Mouse (Mus musculus) gonadal fat pad, adult 2 months (tissue): ENCODE measurements around the gene Olfr710. TPM values are rescaled to one million over a fixed set of nuclear protein-coding genes. Genes with fewer than 3 reads are reported as not detected.
"Not testable (repeated sequence)": the region's sequence is repeated elsewhere in the genome, so short reads cannot be mapped to it uniquely, and the experiment has no call there.

ENCODE experiments used
- DNase-seq: peaks from one replicate; pipeline ENCODE4 v3.0.0-alpha.2; 2012; ENCODE audit warnings: low read depth
- polyA plus RNA-seq: library from polyadenylated mRNA; depleted of rRNA; stranded (reverse); fragments of >200 nt; gene quantifications from 2 replicates; pipeline ENCODE4 v1.2.3, GENCODE M21; 2012; rRNA removed

Gene Olfr710
- not detected in 2 replicates for polyA plus RNA-seq

DNA sequence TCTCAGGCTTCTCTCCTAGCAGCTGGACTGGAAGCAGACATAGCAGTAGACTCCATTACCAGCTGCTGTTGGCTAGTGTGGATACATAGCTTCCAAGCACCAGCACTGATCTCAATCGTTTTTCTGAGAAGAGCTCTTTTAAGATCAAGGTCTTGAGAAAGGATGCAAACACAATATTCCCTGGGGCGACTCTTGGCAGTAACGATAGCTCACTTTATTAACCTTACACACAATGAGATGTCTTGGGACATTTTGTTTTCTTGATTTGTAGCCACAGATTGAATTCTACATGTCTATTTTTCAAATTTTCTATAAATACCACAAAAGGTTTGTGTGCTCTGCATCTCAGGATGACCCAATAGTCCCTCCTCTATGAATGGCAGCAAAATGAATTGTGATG, at the start of gene Olfr710:
Gene Olfr710, minus strand, starts transcription at position 101 of the 400 bp plus-strand sequence.
- DNase-seq = no peak

DNA sequence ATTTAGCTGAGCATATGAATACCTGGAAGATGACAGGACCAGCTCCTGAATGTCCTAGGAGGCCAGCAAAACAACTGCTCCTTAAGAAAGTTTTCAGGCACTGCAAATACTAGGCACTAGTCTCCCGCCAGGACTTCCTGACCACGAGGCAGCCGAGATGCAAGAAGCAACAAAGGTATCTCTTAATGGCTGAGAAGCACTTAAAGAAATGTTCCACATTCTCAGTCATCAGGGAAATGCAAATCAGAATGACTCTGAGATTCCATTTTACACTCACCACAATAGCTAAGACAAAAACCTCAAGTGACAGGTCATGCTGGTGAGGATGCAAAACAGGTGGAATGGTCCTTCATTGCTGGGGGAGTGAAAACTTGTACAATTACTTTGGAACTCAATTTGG, 37.1 kb upstream of the Olfr710 start:
- DNase-seq = no peak

DNA sequence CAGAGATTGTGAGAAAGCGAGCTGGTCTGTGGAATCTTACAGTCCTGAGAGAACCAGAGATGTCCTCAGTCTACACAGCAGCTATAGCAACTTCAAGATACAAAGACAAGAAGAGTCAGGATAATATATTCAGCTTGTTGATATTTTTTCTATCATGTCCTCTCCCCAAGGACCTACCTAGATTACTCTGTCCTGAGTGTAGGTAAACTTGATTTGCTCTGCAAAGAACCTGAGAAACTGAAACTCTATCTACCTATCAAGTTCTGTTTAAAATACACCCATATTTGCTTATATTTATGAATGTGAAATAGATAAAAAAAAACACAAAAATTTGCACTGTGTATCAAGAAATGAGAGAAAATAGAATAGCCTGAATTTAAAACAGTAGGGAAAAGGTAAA, 27.2 kb upstream of the Olfr710 start, which contains the start of gene Olfr711:
Gene Olfr711, minus strand, starts transcription at position 101 of the 400 bp plus-strand sequence.
- DNase-seq = no peak

DNA sequence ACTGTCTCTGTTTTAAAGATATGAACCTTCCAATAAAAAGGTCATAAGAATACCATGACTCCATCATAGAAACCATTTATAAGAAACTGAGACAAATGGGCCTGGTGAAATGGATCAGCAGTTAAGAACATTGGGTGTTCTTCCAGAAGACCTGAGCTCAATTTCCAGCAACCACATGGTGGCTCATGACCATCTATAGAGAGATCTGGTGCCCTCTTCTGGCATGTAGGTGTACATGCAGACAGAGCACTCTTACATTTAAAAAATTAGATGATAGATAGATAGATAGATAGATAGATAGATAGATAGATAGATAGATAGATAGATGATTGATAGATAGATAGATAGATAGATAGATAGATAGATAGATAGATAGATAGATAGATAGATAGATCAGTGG, 19.4 kb upstream of the Olfr710 start:
- DNase-seq = not testable (repeated sequence)

DNA sequence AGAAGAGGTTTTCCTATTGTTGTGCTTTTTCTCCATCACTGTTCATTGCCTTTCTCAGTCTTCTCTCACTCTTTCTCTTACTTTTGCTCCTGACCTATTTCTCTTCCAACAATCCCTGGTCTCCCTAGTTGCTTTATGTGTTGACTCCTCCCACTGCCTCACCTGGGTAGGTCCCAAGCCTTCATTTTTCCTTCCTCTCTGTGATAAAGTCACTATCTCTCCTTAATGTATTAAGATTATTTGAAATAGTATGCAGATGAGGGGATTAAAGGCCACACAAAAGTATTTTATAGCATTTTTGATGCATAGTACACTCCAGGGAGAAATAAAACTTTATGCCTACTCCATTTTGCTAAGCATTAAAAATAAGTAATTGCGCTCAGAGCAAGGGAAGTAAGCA, 15.7 kb upstream of the Olfr710 start, which contains the start of gene Olfr6:
Gene Olfr6, minus strand, starts transcription at position 101 of the 400 bp plus-strand sequence.
- DNase-seq = no peak

DNA sequence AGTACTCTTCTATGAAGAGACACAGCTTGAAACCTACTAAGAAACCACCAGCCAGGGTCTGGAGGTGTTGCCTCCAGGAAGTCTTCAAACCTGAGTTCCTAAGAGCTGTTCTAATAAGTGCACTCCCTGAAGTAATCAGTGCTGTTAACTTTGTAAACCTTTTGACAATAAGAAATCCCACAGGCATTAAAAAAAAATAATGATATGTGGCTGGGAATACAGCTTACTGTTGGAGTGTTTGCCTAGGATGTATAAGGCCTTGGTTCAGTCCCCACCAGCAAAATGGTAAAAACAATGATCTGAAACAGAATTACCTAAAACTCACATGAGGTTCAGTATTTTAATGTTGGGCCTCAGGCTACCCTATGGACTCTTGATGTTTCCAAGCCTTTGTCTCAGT, 16.0 kb downstream of the Olfr710 start, which contains the start of gene Olfr709-ps1:
Gene Olfr709-ps1, minus strand, starts transcription at position 101 of the 400 bp plus-strand sequence.
- DNase-seq = no peak

DNA sequence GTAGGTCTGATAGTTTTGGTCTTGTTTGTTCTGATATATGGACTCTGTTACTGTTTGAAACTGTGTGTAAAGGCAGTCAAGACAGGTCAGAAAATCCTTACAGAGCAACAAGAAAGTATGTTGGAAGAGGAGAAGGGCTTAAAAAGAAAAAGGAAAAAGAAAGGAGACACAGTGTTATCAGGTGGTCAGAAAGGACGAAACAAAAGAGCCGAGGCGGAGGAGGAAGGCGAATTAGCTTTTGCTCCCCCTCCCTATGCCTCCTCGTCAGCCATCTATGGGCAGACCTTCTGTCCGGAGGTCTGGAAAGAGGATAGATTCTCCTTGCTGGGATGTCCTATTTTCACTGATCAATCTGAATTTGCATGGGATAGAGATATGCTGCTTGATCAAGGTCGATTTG, 27.2 kb downstream of the Olfr710 start:
- DNase-seq = not testable (repeated sequence)

DNA sequence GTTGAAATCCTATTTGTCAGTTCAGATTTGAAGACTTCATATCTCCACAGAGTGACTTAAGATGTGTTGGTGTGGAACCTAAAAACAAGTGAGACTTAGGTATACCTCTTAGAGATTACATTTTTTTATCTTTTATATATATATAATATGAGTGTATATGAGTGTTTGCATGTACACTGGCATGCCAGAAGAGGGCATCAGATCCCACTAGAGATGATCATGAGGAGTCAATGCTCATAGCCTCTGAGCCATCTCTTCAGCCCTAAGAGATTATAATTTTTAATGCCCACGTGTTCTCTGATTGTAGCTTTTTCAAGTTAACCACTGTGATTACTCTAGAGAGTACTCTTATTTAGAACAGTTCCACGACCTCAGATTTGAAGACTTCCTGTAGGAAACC, 40.4 kb downstream of the Olfr710 start, which contains the start of gene Olfr1532-ps1:
Gene Olfr1532-ps1, plus strand, starts transcription at position 326 of the 400 bp plus-strand sequence.
- no peak for DNase-seq

DNA sequence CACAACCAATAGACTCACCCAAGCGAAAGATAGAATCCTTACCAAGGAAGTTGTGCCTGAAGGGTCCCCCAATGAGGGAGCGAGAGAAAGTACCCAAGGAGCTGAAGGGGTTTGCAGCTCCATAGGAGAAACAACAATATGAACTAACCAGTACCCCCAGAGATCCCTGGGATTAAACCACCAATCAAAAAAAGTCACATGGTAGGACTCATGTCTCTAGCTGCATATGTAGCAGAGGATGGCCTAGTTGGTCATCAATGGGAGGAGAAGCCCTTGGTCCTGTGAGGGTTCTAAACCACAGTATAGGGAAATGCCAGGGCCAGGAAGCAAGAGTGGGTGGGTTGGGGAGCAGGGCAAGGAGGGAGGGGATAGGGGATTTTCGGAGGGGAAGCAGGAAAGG, 47.0 kb downstream of the Olfr710 start, which contains the start of gene Olfr707:
Gene Olfr707, minus strand, starts transcription at position 101 of the 400 bp plus-strand sequence.
- DNase-seq = not testable (repeated sequence)

Other genes starting within 250 kb of the Olfr710 start
- gene Olfr695, start 231.9 kb downstream of the Olfr710 start, polyA plus RNA-seq = not detected in 2 replicates
- gene Olfr697, start 205.9 kb downstream of the Olfr710 start, polyA plus RNA-seq = not detected in 2 replicates
- gene Olfr698, start 192.9 kb downstream of the Olfr710 start, polyA plus RNA-seq = not detected in 2 replicates
- not detected in 2 replicates for gene Olfr699, start 155.1 kb downstream of the Olfr710 start, polyA plus RNA-seq
- gene Olfr700, start 139.5 kb downstream of the Olfr710 start, polyA plus RNA-seq = not detected in 2 replicates
- gene Olfr701, start 134.2 kb downstream of the Olfr710 start, polyA plus RNA-seq = 0.14 TPM in 1 of 2 replicates, not detected in the other
- gene Olfr702, start 114.4 kb downstream of the Olfr710 start, polyA plus RNA-seq = not detected in 2 replicates
- not detected in 2 replicates for gene Olfr703, start 105.0 kb downstream of the Olfr710 start, polyA plus RNA-seq
- not detected in 2 replicates for gene Olfr704, start 85.1 kb downstream of the Olfr710 start, polyA plus RNA-seq
- not detected in 2 replicates for gene Olfr705, start 71.4 kb downstream of the Olfr710 start, polyA plus RNA-seq
- gene Olfr706, start 60.1 kb downstream of the Olfr710 start, polyA plus RNA-seq = not detected in 2 replicates
- gene Olfr707, start 47.1 kb downstream of the Olfr710 start, polyA plus RNA-seq = not detected in 2 replicates
- not detected in 2 replicates for gene Olfr1532-ps1, start 40.3 kb downstream of the Olfr710 start, polyA plus RNA-seq
- gene Olfr709-ps1, start 16.1 kb downstream of the Olfr710 start, polyA plus RNA-seq = not detected in 2 replicates
- gene Olfr6, start 15.6 kb upstream of the Olfr710 start, polyA plus RNA-seq = not detected in 2 replicates
- not detected in 2 replicates for gene Olfr711, start 27.1 kb upstream of the Olfr710 start, polyA plus RNA-seq
- not detected in 2 replicates for gene Olfr2, start 57.8 kb upstream of the Olfr710 start, polyA plus RNA-seq
- not detected in 2 replicates for gene Olfr713, start 82.9 kb upstream of the Olfr710 start, polyA plus RNA-seq
- gene Olfr714, start 122.7 kb upstream of the Olfr710 start, polyA plus RNA-seq = not detected in 2 replicates
- not detected in 2 replicates for gene Olfr17, start 144.9 kb upstream of the Olfr710 start, polyA plus RNA-seq
- not detected in 2 replicates for gene Olfr715b, start 162.1 kb upstream of the Olfr710 start, polyA plus RNA-seq
- not detected in 2 replicates for gene Olfr715, start 182.8 kb upstream of the Olfr710 start, polyA plus RNA-seq
- gene Olfr716, start 190.0 kb upstream of the Olfr710 start, polyA plus RNA-seq = not detected in 2 replicates
- 0.19 and 0.28 TPM in 2 replicates for gene Nlrp14, start 218.7 kb upstream of the Olfr710 start, polyA plus RNA-seq